Mouse (Mus musculus): ENCODE results near the gene D2hgdh.
"Not testable (repeated sequence)": the region's sequence is repeated elsewhere in the genome, so short reads cannot be mapped to it uniquely, and the experiment has no call there.

The D2hgdh gene

DNA sequence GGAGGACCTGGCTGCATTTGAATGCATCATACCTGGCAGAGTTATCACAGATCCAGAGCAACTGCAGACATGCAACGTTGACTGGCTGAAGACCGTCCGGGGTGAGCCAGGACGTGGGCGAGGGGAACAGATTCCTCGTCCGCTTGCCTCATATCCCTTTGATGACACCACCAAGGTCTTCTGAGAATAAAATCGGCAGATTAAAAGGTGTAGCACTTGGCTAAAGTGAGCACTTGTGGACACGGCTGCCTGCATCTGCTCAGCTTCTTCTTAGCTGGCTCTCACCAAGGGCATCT is 1.8 kb downstream of the D2hgdh start:
- DNase-seq (ENCODE audit: low spot score) = no peak

GRCm38 (mm10) chr1:93832754-93833360 is 8.1 kb downstream of the D2hgdh start:
- DNase-seq (ENCODE audit: low spot score) = not testable (repeated sequence)

DNA sequence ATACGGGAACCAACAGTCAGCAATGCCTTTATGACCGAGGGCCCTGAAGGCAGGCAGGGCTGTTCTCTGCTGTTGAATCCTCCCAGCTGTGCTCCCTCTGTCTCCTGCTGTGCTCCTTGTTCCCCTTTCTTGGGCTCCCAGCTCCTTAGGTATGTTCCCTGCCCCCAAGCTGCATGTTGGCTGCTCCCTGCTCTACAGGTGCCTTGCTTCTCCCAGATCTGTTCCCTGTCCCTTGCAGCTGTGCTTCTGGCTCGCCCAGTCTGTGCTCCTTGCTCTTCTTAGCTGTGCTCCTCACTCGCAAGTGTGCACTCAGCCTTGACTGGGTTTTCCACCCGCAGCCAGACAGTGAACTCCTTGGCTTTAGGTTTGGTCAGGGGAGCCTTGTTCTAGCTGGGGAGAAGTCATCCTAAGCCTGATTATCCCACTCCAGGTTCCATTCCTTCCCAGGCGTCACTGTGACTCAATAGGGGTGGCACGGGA is 10.0 kb downstream of the D2hgdh start:
- DNase-seq (ENCODE audit: low spot score) = no peak

DNA sequence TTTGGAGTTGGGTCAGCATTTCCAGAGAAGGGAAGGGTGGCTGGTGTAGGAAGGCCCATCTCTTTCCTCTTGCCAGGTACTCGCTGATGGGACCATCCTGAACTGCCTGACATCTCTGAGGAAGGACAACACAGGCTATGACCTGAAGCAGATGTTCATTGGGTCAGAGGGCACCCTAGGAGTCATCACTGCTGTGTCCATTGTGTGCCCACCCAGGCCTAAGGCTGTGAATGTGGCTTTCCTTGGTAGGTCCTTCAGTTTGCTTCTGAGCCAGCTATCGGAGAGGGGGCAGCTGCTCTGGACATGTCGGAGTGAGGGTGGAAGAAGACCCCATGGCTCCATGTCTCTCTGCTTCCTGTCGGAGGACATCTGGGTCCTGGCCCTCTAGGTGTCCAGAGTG is 10.5 kb downstream of the D2hgdh start:
- no peak for DNase-seq (ENCODE audit: low spot score)

DNA sequence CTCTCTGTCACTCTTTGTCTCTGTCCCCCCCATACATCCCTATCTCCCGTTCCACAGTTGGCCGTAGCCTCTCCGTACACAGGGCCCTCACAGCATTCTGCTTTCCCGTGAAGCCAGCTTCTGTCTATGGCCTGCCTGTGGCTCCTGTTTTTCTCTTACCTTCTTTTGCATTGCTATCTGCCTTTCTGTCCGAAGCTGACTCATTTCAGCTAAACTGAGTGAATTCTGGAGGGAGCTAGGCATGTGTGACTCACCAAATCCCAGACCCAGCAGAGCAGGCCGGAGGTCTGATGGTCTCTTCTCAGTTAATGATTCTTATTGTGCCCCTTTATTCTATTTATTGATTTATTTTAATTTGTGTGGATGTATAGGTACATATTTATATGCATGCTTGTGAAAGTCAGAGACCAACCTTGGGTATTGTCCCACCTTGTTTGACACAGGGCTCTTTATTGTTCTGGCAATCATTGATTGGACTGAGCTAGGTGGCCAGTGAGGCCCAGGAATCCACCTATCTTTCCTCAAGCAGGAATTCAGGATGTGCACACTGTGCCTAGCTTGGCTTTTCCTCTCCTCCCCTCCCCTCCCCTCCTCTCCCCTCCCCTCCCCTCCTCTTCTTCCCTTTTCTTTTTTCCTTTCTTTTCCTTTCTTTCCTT is 11.3 kb downstream of the D2hgdh start:
- no peak for DNase-seq (ENCODE audit: low spot score)

- no peak for DNase-seq (ENCODE audit: low spot score)
Observed at GRCm38 (mm10) chr1:93836532-93836913, 11.8 kb downstream of the D2hgdh start.

DNA sequence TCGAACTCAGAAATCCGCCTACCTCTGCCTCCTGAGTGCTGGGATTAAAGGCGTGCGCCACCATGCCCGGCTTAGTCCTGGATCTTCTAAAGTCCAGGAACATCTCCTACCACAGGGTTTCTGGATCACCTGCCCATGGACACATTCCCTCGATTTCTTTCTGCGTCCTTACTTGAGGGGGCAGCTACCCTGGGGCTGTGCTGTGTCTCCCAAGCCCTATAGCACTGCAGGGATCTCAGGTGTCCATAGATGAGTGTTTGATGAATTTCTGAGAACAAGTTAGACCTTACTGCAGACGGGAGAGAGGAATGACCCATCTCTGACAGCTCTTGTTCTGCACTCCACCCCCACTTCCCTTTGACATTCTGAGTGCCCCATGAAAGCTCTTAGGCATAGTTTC is 12.6 kb downstream of the D2hgdh start:
- no peak for DNase-seq (ENCODE audit: low spot score)

DNA sequence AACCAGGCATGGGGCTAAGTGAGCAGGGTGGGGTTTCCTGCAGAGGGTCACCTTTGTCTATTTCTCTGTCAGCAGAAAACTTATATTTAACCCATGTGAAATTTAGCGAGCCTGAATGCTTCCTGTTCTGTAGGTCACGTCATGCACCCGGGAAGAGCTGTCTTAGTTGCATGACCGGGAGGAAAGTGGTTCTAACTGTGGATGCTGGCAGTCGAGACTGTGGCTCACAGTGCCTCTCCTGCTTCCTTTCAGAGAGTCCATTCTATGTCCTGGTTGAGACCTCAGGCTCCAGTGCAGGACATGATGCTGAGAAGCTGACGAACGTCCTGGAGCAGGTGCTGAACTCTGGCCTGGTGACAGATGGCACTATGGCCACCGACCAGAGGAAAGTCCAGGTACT is 13.9 kb downstream of the D2hgdh start:
- not testable (repeated sequence) for DNase-seq (ENCODE audit: low spot score)

GRCm38 (mm10) chr1:93845766-93846366 is 21.2 kb downstream of the D2hgdh start:
- not testable (repeated sequence) for DNase-seq (ENCODE audit: low spot score)

DNA sequence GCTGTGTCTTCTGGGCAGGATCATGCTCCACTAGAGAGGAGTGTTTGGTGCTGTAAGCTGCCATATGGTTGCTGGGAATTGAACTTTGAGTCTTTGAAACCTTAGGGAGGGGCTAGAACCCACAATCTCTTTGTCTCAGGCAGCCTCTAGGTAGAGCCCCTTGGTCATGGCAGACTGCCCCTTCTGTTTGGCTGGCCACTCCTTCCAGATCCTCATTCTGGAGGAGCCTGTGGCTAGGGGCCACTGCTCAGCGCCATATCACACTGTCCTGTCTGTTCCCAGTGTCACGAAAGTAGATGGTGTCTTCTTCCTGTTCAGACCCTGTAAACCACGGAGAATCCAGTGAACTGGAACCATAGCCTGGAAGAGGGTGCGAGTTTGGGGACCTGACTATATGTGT is 31.1 kb downstream of the D2hgdh start:
- DNase-seq (ENCODE audit: low spot score) = not testable (repeated sequence)

DNA sequence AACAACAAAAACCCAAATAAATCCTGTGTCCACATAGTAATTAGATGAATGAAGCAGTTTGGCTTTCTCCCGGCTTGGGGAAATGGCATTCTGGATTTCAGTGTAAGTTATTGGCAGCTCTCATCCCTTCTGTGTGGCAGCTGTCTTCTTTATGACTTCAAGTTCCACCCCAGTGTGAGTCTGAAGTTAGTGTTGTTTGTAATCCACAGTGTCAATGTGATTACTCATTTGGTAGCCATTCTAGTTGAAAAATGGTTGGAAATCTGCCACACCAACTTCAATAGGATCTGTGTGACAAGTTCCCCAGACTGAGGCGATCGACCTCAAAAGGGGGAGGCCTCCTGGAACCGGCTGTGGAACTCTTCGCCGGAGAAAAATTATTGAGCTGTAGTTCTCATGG is 32.7 kb downstream of the D2hgdh start:
- no peak for DNase-seq (ENCODE audit: low spot score)

DNA sequence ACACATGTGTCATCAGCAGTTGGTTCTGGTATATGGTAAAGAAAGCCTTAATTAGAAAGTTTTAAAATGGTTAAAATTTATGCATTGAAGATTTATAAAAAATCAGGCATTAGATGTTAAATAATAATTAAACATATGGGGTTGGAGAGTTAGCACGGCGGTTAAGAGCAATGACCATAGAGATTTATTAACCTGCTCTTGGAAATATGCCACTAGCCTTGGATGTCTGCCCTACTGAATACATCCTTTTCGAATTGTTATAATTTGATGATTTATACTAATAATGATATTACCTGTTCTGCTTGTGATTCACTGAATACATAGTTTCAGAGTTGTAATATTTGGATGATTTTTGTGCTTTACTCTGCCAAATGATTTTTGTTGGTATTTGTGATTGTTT is 33.3 kb downstream of the D2hgdh start:
- no peak for DNase-seq (ENCODE audit: low spot score)

DNA sequence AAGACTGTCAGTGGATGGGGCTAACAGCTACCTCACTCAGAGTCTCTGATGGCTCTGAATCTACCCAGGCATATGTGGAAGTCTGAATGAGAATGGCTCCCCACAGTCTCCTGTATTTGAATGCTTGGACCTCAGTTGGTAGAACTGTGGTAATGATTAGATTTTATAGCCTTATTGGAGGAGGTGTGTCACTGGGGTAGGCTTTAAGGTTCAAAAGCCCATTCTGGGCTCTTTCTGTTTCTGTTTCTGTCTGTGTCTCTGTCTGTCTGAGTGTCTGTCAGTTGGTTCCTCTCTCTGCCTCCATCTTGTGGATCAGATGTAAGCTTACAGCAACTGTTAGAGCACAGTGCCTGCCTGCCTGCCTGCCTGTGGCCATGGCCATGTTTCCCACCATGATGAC is 34.9 kb downstream of the D2hgdh start:
- DNase-seq (ENCODE audit: low spot score) = no peak

- DNase-seq (ENCODE audit: low spot score) = not testable (repeated sequence)
Observed at GRCm38 (mm10) chr1:93861048-93861447, 36.3 kb downstream of the D2hgdh start, which contains the start of gene Gal3st2. Gene Gal3st2 (plus strand): TSS chr1:93861306.

DNA sequence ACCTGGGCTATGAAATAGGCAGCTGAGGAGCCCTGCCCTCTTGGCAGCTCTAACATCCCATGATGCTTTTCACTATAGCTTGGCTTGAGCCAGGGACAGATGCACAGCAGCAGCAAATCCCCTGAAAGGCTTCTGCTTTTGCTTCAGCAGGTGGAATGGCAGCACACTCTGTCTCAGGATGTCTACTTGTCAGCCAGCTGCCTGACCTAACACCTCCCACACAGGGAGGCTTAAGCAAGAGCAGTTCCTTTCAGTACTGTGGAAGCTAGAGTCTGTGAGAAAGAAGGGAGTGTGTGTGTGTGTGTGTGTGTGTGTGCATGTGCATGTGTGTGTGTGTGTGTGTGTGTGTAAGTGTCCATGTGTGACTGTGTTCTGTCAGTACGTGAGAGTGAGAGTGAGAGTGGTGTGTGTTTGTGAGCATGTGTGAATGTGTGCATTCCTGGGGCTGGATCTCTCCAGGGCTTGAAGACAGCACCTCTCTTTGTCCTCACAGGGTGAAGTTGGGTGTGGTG is 46.9 kb downstream of the D2hgdh start:
- not testable (repeated sequence) for DNase-seq (ENCODE audit: low spot score)

GRCm38 (mm10) chr1:93874405-93874804 is 49.7 kb downstream of the D2hgdh start:
- DNase-seq (ENCODE audit: low spot score) = not testable (repeated sequence)

DNA sequence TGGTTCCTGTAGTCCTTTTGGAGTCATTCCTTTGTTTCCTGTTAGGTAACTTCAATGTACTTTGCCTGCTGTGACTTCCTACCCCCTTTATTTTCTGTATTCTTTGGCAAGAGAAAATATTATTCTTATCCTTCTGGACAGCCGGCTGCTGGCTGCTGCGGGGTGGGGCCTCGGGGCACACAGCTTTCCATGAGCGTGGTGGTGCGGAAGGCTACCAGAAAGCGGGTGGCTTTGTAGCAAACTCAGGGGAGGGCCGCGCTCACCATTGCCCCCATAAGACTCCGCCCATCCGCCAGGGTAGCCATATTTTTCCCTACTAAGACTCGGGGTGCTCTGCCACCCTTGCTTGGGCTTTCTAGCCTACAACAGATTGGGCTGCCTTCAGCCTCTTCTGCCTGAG is 57.1 kb downstream of the D2hgdh start:
- DNase-seq (ENCODE audit: low spot score) = not testable (repeated sequence)

DNA sequence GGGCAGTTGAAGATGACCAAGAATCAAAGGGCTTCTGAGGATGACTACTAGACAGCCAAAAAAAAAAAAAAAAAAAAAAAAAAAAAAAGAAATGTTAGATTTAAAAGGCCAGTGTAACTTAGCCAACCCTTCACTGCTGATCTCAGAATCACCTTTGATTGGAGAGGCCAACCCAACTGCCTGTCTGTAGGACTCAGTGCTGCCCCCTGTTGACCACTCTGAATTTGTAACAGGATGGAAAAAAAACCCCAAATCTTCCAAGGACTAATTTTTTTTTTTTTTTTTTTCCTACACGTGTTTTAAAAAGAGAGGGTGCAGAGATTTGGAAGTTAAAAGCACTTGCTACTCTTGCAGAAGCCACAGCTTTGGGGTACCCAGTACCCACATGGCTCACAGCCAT is 66.2 kb downstream of the D2hgdh start:
- DNase-seq (ENCODE audit: low spot score) = not testable (repeated sequence)

DNA sequence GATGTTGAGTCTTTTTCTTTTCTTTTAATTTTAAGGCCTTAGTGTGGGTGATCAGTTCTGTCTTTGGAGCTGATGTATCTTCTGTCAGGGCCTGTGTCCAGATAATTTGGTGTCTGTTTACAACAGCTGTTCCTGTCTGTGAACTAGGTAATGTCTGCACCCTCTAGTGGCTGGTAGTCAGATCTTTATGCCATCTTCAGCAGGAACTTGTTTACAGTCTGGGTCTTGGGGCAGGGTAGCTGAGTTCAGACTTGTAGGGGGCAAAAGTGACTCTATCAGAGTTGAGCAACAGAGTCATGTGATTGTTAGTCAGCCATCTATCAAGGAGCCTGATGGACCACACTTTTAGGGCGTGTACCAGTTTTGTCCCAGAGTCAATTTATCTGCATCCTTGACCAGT is 72.7 kb downstream of the D2hgdh start:
- not testable (repeated sequence) for DNase-seq (ENCODE audit: low spot score)

- not testable (repeated sequence) for DNase-seq (ENCODE audit: low spot score)
Observed at GRCm38 (mm10) chr1:93901291-93901690, 76.6 kb downstream of the D2hgdh start.

Measured in ovary, postnatal 14 days (tissue).